Mouse (Mus musculus) embryo, embryonic 11.5 days (tissue): Measurements from ENCODE around the gene Cenph.
"Not testable (repeated sequence)": the region's sequence is repeated elsewhere in the genome, so short reads cannot be mapped to it uniquely, and the experiment has no call there.

Source experiments
- DNase-seq: peaks from one replicate; pipeline ENCODE4 v3.0.0-alpha.2; 2012; ENCODE audit warnings: low read depth, low spot score

The Cenph gene

GRCm38 (mm10) chr13:100748638-100749037 is 27.1 kb downstream of the Cenph start:
- no peak for DNase-seq

DNA sequence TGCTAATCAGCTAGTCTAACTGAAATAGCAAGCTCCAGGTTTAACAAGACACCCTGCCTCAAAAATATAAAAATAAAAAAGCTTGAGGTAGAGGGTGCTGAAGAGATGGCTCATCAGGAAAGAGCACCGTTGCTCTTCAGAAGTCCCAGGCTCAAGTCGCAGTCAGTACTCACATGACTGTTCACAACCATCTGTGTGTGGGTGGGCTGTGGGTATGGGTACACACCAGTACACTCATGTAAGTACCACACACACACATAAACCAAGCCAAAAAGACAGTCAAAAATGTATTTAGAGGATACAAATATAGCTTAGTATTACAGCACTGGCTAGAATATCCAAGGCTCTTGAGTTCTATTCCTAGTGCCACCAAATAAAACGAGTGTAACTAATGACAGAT is 29.6 kb downstream of the Cenph start:
- no peak for DNase-seq

DNA sequence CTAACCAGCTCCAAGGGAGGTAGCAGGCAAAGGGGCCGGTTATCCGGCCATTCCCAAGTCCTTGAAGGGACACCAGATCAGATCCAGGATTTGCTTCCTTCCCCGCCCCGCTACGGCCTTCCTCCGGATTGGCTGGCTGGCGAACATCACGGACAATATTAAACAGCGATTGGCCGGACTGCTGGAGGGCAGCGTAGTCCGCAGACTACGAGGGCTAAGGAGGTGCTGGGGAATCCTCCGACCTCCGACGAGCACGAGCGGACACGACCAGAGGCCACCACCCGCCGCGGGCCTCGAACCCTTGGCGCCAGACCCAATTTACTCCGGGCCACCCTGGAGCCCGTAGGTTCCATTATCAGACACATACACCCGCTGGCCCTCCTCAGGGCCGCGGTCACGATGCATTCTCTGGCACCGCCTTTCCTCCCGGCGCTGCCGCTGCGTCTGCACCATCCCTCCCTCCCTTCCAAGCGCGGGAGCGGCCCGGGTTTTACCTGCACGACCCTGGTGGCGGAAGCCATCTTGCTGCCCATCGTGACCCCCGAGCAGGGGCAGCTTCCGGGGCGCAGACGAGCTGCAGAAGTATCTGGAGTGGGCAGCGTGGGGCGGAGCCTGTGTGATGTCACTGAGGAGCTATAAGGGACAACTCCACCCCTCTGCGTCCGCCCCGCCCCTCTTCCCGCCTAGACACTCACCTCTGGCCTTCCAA is 31.5 kb downstream of the Cenph start, which contains the start of gene Mrps36:
Gene Mrps36, minus strand, starts transcription at position 624 of the 709 bp plus-strand sequence.
- peak; percentile 83 for DNase-seq

DNA sequence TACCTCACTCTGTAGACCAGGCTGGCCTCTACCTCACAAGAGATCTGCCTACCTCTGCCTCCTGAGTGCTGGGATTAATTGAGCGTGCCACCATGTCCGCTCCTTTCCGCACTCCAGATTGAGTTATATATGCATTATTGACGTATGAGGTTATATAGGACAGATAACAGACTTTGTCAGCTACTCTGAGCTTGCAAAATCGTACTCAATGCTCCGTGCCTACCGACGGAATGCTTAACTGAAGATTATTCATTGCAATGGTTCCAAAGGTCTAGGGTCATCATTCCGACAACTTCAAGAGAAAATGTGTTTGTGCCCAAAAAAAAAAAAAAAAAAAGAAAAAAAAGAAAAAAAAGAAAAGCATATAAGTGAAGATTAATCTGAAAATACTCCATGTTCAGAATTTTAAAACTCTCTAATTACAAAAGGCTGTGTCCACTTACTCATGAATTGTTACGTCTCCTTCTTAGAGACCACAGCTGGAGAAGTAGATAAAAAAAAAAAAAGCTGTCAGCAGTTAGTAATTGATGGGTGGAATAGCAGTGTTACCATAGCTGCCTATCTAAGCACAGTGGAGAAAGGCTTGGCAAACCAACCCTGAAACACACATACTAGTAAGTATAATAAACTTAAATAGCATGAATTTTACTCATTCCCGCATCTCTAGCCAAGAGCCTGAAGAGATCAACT is 32.2 kb downstream of the Cenph start:
- DNase-seq, result no peak

DNA sequence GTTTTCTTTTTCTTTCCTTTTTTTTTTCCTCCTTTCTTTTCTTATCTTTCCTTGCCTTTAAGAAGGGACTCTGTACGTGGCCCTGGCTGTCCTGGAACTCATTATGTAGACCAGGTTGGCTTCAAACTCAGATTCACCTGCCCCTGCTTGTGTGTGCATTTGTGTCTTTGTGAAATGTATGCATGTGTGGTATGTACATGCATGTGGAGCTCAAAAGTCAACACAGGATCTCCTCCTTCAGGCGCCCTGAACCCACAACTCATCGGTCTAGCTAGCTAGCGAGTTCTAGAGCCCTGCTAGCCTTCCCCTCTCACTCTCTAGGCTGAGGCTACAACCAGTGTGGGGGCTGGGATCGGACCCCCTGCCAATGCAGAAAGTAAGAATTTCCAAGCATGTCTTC is 32.9 kb downstream of the Cenph start:
- DNase-seq, result no peak

DNA sequence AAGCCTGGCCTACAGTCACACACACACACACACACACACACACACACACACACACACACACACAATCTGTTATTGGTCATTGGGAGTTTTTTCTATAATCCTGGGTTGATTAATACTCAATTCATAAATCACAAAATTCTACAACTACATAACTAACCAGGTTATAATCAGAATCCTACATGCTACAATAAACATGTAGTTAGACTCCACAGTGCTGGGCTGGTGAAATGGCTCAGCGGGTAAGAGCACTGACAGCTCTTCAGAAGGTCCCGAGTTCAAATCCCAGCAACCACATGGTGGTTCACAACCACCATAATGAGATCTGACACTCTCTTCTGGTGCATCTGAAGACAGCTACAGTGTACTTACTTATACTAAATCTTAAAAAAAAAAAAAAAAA is 42.9 kb downstream of the Cenph start:
- no peak for DNase-seq

- not testable (repeated sequence) for DNase-seq
These were observed 44.1 kb downstream of the Cenph start for GRCm38 (mm10) chr13:100731462-100732046.

- peak; percentile 94 for DNase-seq
These were observed 44.9 kb downstream of the Cenph start, which contains the start of gene Cdk7 for GRCm38 (mm10) chr13:100730861-100731176. Gene Cdk7, minus strand, starts transcription at chr13:100730939.

DNA sequence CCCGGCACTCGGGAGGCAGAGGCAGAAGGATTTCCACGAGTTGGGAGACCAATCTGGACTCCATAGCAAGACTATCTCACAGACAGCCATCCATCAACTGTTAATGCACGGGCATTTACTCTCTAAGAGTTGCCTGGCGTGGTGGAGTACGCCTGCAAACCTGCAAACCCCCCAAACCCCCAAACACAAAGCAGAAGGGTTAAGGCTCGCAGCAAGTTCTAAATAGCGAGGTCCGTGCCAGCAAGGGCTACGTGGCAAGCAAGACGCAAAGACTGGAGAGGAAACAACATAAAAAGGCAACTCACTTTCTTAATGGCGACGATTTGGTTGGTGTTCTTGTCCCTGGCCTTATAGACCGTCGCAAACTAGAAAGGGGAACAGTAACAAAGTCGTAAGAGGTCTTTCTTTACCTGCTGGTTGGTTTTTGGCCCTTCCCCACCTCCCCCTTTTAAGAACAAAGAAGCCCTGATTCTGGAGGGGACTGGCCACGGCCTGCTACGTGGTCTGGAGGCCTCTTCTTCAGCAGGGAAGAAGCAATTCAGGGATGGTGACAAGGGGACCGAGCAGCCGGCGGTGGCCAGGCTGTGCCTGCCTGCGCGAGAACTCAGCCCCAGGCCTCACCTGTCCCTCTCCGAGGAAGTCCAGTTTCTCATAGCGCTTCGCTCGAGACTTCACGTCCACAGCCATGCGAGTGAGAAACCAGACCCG is 45.4 kb downstream of the Cenph start:
- DNase-seq, result no peak

GRCm38 (mm10) chr13:100728530-100728929 is 47.2 kb downstream of the Cenph start:
- not testable (repeated sequence) for DNase-seq

GRCm38 (mm10) chr13:100728086-100728485 is 47.6 kb downstream of the Cenph start:
- no peak for DNase-seq

DNA sequence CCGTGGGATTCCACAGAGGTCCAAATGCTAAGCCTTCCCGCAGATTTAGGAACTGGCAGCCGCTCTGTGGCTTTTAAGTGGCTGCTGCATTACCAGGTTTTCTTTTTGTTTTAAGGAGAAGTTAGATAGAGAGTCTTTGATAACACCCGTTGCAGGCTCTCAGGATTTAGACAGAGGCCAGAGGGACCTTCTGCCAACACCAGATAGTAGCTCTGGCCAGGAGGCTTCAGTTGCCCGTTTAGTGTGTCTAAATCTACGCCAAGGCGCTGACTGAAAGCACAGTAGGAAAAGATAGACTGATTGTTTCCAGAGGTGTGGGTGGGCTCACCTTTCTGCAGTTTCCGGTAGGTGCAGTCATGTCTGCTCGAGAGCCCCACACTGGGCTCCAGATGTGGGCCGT is 50.5 kb downstream of the Cenph start:
- no peak for DNase-seq

DNA sequence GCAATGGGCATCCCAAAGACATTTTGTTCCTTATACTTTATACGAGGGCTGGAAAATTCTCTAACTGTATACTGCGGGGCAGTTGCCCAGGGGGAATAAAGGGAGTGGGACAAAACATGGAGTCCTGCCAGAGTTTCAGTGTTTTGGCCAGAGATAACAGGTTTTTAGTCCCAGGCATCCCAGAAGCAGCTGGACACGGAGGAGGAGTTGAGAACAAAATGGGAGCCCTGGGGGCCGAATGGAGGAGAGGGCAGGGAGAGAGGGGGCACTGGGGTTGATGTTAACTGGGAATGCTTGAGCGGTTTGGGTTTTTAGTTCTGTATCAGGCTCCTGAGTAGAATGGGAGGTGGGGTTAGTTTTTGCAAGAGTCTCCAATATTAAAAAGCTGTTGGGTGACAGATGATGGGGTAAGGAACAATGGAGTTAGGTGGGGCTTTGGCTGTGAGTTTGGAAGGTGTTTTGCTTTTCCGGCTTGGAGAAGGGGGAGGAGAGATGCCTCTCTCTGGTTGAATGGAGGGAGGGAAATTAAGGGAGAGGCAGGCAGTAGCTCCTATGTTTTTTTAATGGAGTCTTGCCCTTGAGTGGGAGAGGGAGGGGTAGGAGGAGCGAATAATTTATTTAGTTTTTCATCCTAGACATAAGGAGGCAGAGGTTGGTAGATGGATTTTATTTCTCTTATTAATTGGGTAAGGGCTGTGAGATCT is 51.5 kb downstream of the Cenph start:
- DNase-seq, result no peak

DNA sequence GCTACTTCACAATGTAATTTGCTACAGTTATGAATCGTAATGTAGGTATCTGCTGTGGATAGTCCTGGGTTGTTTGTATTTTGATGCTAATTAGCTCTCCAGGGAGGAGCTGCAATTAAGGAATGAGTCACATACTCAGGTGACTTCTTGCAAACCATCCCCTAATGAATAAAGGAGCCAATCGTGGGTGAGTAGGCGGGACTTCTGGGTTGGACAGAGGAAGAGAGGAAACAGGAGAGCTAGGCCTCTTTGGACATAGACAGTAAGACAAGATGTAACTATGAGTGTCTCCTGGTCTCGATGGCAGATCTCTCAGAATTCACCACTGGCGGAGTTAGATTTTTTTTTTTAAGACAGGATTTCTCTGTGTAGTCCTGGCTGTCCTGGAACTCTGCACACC is 54.0 kb downstream of the Cenph start:
- no peak for DNase-seq

DNA sequence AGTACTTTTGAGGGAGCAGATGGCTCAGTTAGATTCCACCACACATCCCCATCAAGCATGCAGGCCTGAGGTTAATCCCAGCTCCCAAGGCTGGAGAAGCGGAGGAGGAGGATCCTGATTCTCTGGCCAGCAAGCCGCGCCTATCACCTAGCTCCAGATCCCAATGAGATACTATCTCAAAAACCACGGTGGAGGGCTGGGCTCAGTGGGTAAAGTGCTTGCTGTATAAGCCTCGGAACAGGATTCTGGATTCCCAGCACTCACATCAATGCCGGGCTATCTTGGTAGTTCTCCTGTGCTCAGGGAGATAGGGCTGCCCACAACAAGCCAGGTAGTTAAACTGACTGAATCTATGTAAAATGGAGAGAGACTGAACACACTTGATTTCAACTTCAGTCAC is 60.2 kb downstream of the Cenph start:
- no peak for DNase-seq
